In genomic region chr7:132658688-132659087, GRCm38 (mm10) we compare ENCODE assay signal across 13 mouse cellular contexts. TPM values are rescaled to one million over a fixed set of nuclear protein-coding genes. Genes with fewer than 3 reads are reported as not detected.
DNase-seq lines count a peak whose midpoint lies in the region; ATAC-seq and TF ChIP-seq lines count a peak whose summit lies in the region.
"Had no signal": no experiment of that assay in that cellular context is flagged by ENCODE, and none has a peak within 500 bp of the region (broad histone marks: within the 10 kb centered on the region; RNA-seq: fewer than 3 reads in every experiment).

No protein-coding gene starts in this region.

- H3K4me3 ChIP-seq in forebrain, embryonic 13.5 days, result no peak overlapping the region
- H3K4me3 ChIP-seq in forebrain, embryonic 14.5 days (ENCODE audit: low read depth, low read length), result no peak overlapping the region
- H3K4me3 ChIP-seq in lung, embryonic 14.5 days (ENCODE audit: low read depth, low read length), result no peak overlapping the region
- no peak overlapping the region for H3K4me3 ChIP-seq in intestine, embryonic 15.5 days (replicated peaks)
- no peak overlapping the region for H3K4me3 ChIP-seq in limb, embryonic 14.5 days (replicated peaks; ENCODE audit: low read length)
- H3K4me3 ChIP-seq in hindbrain, postnatal 0 days (ENCODE audit: low read length), result no peak overlapping the region
- H3K4me3 ChIP-seq: liver, embryonic 15.5 days had no signal

- H3K9ac ChIP-seq in forebrain, embryonic 13.5 days, result peak overlapping the region; percentile 46; the same call in 1 of the 2 replicates
- no peak overlapping the region for H3K9ac ChIP-seq in forebrain, embryonic 14.5 days (ENCODE audit: low read length)
- no peak overlapping the region for H3K9ac ChIP-seq in lung, embryonic 14.5 days
- H3K9ac ChIP-seq in intestine, embryonic 15.5 days, result no peak overlapping the region
- H3K9ac ChIP-seq in limb, embryonic 14.5 days (ENCODE audit: low read depth, low read length, severe bottlenecking), result peak overlapping the region; percentile 29; the same call in 1 of the 2 replicates
- no peak overlapping the region for H3K9ac ChIP-seq in hindbrain, postnatal 0 days (replicated peaks; ENCODE audit: low read length)
- H3K9ac ChIP-seq: liver, embryonic 15.5 days had no signal

- 76% methylated on average over 5 of the region's 5 CpGs for WGBS in forebrain, embryonic 13.5 days
- 71% methylated on average over 5 of the region's 5 CpGs for WGBS in forebrain, embryonic 14.5 days
- 83% methylated on average over 5 of the region's 5 CpGs for WGBS in lung, embryonic 14.5 days
- 71% methylated on average over 5 of the region's 5 CpGs for WGBS in intestine, embryonic 15.5 days
- 78% methylated on average over 5 of the region's 5 CpGs for WGBS in limb, embryonic 14.5 days
- 83% methylated on average over 5 of the region's 5 CpGs for WGBS in hindbrain, postnatal 0 days

- H3K27ac ChIP-seq in forebrain, embryonic 13.5 days, result no peak overlapping the region
- H3K27ac ChIP-seq in forebrain, embryonic 14.5 days (ENCODE audit: low read depth, low read length), result no peak overlapping the region
- H3K27ac ChIP-seq in lung, embryonic 14.5 days (ENCODE audit: low read depth), result peak overlapping the region; percentile 77
- peak overlapping the region; percentile 73 for H3K27ac ChIP-seq in intestine, embryonic 15.5 days
- H3K27ac ChIP-seq in limb, embryonic 14.5 days (replicated peaks; ENCODE audit: low read depth, low read length), result no peak overlapping the region
- no peak overlapping the region for H3K27ac ChIP-seq in hindbrain, postnatal 0 days
- H3K27ac ChIP-seq: liver, embryonic 15.5 days had no signal

- H3K27me3 ChIP-seq in forebrain, embryonic 13.5 days, result peaks cover 23% of the 10 kb centered on the region
- no peaks in the 10 kb centered on the region for H3K27me3 ChIP-seq in forebrain, embryonic 14.5 days (replicated peaks; ENCODE audit: control insufficient read depth, insufficient read depth, low read length)
- no peaks in the 10 kb centered on the region for H3K27me3 ChIP-seq in lung, embryonic 14.5 days (ENCODE audit: insufficient read depth, low read length)
- no peaks in the 10 kb centered on the region for H3K27me3 ChIP-seq in intestine, embryonic 15.5 days (replicated peaks)
- H3K27me3 ChIP-seq in limb, embryonic 14.5 days (ENCODE audit: control insufficient read depth, insufficient read depth, low read length), result no peaks in the 10 kb centered on the region
- H3K27me3 ChIP-seq in hindbrain, postnatal 0 days (ENCODE audit: insufficient read depth, low read length), result no peaks in the 10 kb centered on the region
- H3K27me3 ChIP-seq: liver, embryonic 15.5 days; Patski had no signal

- H3K36me3 ChIP-seq in forebrain, embryonic 13.5 days (ENCODE audit: poor library complexity, severe bottlenecking), result no peaks in the 10 kb centered on the region
- no peaks in the 10 kb centered on the region for H3K36me3 ChIP-seq in forebrain, embryonic 14.5 days (ENCODE audit: control insufficient read depth, insufficient read depth, low read length)
- H3K36me3 ChIP-seq in lung, embryonic 14.5 days (ENCODE audit: insufficient read depth), result no peaks in the 10 kb centered on the region
- no peaks in the 10 kb centered on the region for H3K36me3 ChIP-seq in intestine, embryonic 15.5 days
- H3K36me3 ChIP-seq in limb, embryonic 14.5 days (ENCODE audit: control insufficient read depth, insufficient read depth, low read length), result no peaks in the 10 kb centered on the region
- H3K36me3 ChIP-seq in hindbrain, postnatal 0 days (ENCODE audit: insufficient read depth, low read length), result no peaks in the 10 kb centered on the region
- H3K36me3 ChIP-seq: liver, embryonic 15.5 days had no signal

- no peak for ATAC-seq in forebrain, embryonic 13.5 days
- ATAC-seq in forebrain, embryonic 14.5 days, result no peak
- no peak for ATAC-seq in lung, embryonic 14.5 days (ENCODE audit: insufficient read depth)
- ATAC-seq in intestine, embryonic 15.5 days, result no peak
- ATAC-seq in limb, embryonic 14.5 days (ENCODE audit: low FRiP score, low read depth), result no peak
- no peak for ATAC-seq in hindbrain, postnatal 0 days
- ATAC-seq: Patski had no signal

- no peak for DNase-seq in forebrain, embryonic 14.5 days (ENCODE audit: low spot score)
- no peak for DNase-seq in lung, embryonic 14.5 days
- DNase-seq in lung, postnatal 36 days, result no peak
- DNase-seq in limb, embryonic 14.5 days (ENCODE audit: low spot score), result no peak
- DNase-seq in hindbrain, postnatal 0 days (ENCODE audit: low spot score), result no peak
- no peak for DNase-seq in natural killer cell, adult 2 months (ENCODE audit: low spot score in 2 of 2)
- DNase-seq: B cell, adult 2 months; thymus, adult 2 months had no signal

- TF ChIP-seq CTCF in lung, embryonic 14.5 days (IDR thresholded peaks at IDR 0.05; ENCODE audit: low read depth), result no peak
- no peak for TF ChIP-seq CTCF in hindbrain, postnatal 0 days (IDR thresholded peaks at IDR 0.05; ENCODE audit: low read depth)

- no peaks in the 10 kb centered on the region for H3K9me3 ChIP-seq in forebrain, embryonic 13.5 days (replicated peaks)
- no peaks in the 10 kb centered on the region for H3K9me3 ChIP-seq in forebrain, embryonic 14.5 days (replicated peaks; ENCODE audit: control insufficient read depth, low read length)
- H3K9me3 ChIP-seq in lung, embryonic 14.5 days (ENCODE audit: low read depth, low read length), result no peaks in the 10 kb centered on the region
- H3K9me3 ChIP-seq in intestine, embryonic 15.5 days, result no peaks in the 10 kb centered on the region
- H3K9me3 ChIP-seq in limb, embryonic 14.5 days (ENCODE audit: control insufficient read depth, low read length), result no peaks in the 10 kb centered on the region
- no peaks in the 10 kb centered on the region for H3K9me3 ChIP-seq in hindbrain, postnatal 0 days (ENCODE audit: low read length)
- H3K9me3 ChIP-seq: liver, embryonic 15.5 days had no signal

- H3K4me2 ChIP-seq in forebrain, embryonic 13.5 days, result no peak overlapping the region
- H3K4me2 ChIP-seq in forebrain, embryonic 14.5 days (ENCODE audit: low read length), result no peak overlapping the region
- H3K4me2 ChIP-seq in lung, embryonic 14.5 days, result no peak overlapping the region
- H3K4me2 ChIP-seq in intestine, embryonic 15.5 days (replicated peaks), result no peak overlapping the region
- no peak overlapping the region for H3K4me2 ChIP-seq in limb, embryonic 14.5 days (replicated peaks; ENCODE audit: low read depth, low read length, severe bottlenecking)
- H3K4me2 ChIP-seq in hindbrain, postnatal 0 days (ENCODE audit: low read depth, low read length), result no peak overlapping the region
- H3K4me2 ChIP-seq: liver, embryonic 15.5 days had no signal

- peaks cover 49% of the 10 kb centered on the region for H3K4me1 ChIP-seq in forebrain, embryonic 13.5 days
- peaks cover 16% of the 10 kb centered on the region for H3K4me1 ChIP-seq in forebrain, embryonic 14.5 days (ENCODE audit: control insufficient read depth, insufficient read depth, low read length)
- peaks cover 22% of the 10 kb centered on the region for H3K4me1 ChIP-seq in lung, embryonic 14.5 days (ENCODE audit: insufficient read depth)
- H3K4me1 ChIP-seq in intestine, embryonic 15.5 days (replicated peaks), result peaks cover 41% of the 10 kb centered on the region
- H3K4me1 ChIP-seq in limb, embryonic 14.5 days (ENCODE audit: control insufficient read depth, insufficient read depth, low read length), result peaks cover 32% of the 10 kb centered on the region
- no peaks in the 10 kb centered on the region for H3K4me1 ChIP-seq in hindbrain, postnatal 0 days (ENCODE audit: insufficient read depth, low read length)

- no peak for TF ChIP-seq POLR2A in limb, embryonic 14.5 days (IDR thresholded peaks at IDR 0.05; ENCODE audit: borderline replicate concordance, extremely low read depth, insufficient read depth, insufficient read length)

RNA-seq across cellular contexts. Expression of gene Lhpp, which starts 48.2 kb away (rescaled TPM):
- 14.5 and 16.8 TPM in 2 replicates for polyA plus RNA-seq in forebrain, embryonic 13.5 days (2015; fragmentation: Nextera tagmentation; extraction: Ambion mirVana)
- polyA plus RNA-seq in forebrain, embryonic 14.5 days (2014; fragmentation: Nextera tagmentation; extraction: Ambion mirVana), result 26.7 and 29.6 TPM in 2 replicates
- 21.7 and 22.8 TPM in 2 replicates for polyA plus RNA-seq in lung, embryonic 14.5 days (2014; fragmentation: Nextera tagmentation; extraction: Ambion mirVana)
- polyA plus RNA-seq in intestine, embryonic 15.5 days (2015; fragmentation: Nextera tagmentation; extraction: Ambion mirVana), result 40.4 and 41.5 TPM in 2 replicates
- polyA plus RNA-seq in limb, embryonic 14.5 days (2012; rRNA removed), result 20.9 and 21.0 TPM in 2 replicates
- 22.5 and 24.9 TPM in 2 replicates for polyA plus RNA-seq in limb, embryonic 14.5 days (2014; fragmentation: Nextera tagmentation; extraction: Ambion mirVana)
- 42.5 and 55.6 TPM in 2 replicates for total RNA-seq in hindbrain, postnatal 0 days (2014; rRNA removed)
- 53.3 and 56.7 TPM in 2 replicates for polyA plus RNA-seq in hindbrain, postnatal 0 days (2015; fragmentation: Nextera tagmentation; extraction: Ambion mirVana)

RNA-seq across cellular contexts. Expression of gene Nkx1-2, which starts 59.3 kb away (rescaled TPM):
- 0.08 TPM in 1 of 2 replicates, not detected in the other for polyA plus RNA-seq in forebrain, embryonic 13.5 days (2015; fragmentation: Nextera tagmentation; extraction: Ambion mirVana)
- polyA plus RNA-seq in forebrain, embryonic 14.5 days (2014; fragmentation: Nextera tagmentation; extraction: Ambion mirVana), result not detected in 2 replicates
- polyA plus RNA-seq in lung, embryonic 14.5 days (2014; fragmentation: Nextera tagmentation; extraction: Ambion mirVana), result not detected in 2 replicates
- polyA plus RNA-seq in intestine, embryonic 15.5 days (2015; fragmentation: Nextera tagmentation; extraction: Ambion mirVana), result 0.75 and 0.82 TPM in 2 replicates
- 0.10 and 0.17 TPM in 2 replicates for polyA plus RNA-seq in limb, embryonic 14.5 days (2012; rRNA removed)
- polyA plus RNA-seq in limb, embryonic 14.5 days (2014; fragmentation: Nextera tagmentation; extraction: Ambion mirVana), result 0.08 and 0.21 TPM in 2 replicates
- total RNA-seq in hindbrain, postnatal 0 days (2014; rRNA removed), result 0.90 TPM in 1 of 2 replicates, not detected in the other
- polyA plus RNA-seq in hindbrain, postnatal 0 days (2015; fragmentation: Nextera tagmentation; extraction: Ambion mirVana), result 0.08 and 0.13 TPM in 2 replicates
- total RNA-seq: gastrocnemius, postnatal 25 days had no signal
- polyA plus RNA-seq: liver, embryonic 15.5 days had no signal

Comparison
In these comparisons a context has a peak if more than half of its experiments do, and no peak if none do; other contexts are left out.
1. H3K9ac ChIP-seq: peak in forebrain, embryonic 13.5 days (single experiment) and limb, embryonic 14.5 days (single experiment); none in forebrain, embryonic 14.5 days (single experiment), lung, embryonic 14.5 days (single experiment), intestine, embryonic 15.5 days (single experiment) and hindbrain, postnatal 0 days (single experiment).
2. H3K27ac ChIP-seq: peak in lung, embryonic 14.5 days (single experiment) and intestine, embryonic 15.5 days (single experiment); none in forebrain, embryonic 13.5 days (single experiment), forebrain, embryonic 14.5 days (single experiment), limb, embryonic 14.5 days (single experiment) and hindbrain, postnatal 0 days (single experiment).